Mouse (Mus musculus) hindbrain, embryonic 11.5 days (tissue): ENCODE measurements around the gene Cdipt. TPM values are rescaled to one million over a fixed set of nuclear protein-coding genes. Genes with fewer than 3 reads are reported as not detected.
A peak's percentile ranks its signal among the peaks of the same experiment; 100 is the strongest.

Experiments used
- ATAC-seq: fragments of 200-750 bp; cut with Nextera tagmentation; 2 replicates; pipeline ENCODE4 v1.8.0; 2017; ENCODE audit warnings: mild to moderate bottlenecking, moderate TSS enrichment, moderate library complexity; ENCODE audit not compliant: low FRiP score
- DNase-seq: peaks from one replicate; pipeline ENCODE4 v3.0.0-alpha.2; 2015; ENCODE audit warnings: low spot score
- H3K27ac ChIP-seq: fragments of 300-500 bp; sonication (generic); 2 replicates; pipeline ENCODE4 v1.5.1; 2014; ENCODE audit warnings: mild to moderate bottlenecking, low read depth, low read length
- H3K27me3 ChIP-seq: fragments of 300-500 bp; sonication (generic); 2 replicates; pipeline ENCODE4 v1.6.1; 2014; ENCODE audit warnings: mild to moderate bottlenecking, low read length, moderate library complexity, mixed read lengths; ENCODE audit not compliant: control insufficient read depth, insufficient read depth
- H3K36me3 ChIP-seq: fragments of 300-500 bp; sonication (generic); 2 replicates; pipeline ENCODE4 v1.6.1; 2014; ENCODE audit warnings: mild to moderate bottlenecking, low read length, moderate library complexity, mixed read lengths; ENCODE audit not compliant: control insufficient read depth, insufficient read depth
- H3K4me1 ChIP-seq: fragments of 300-500 bp; sonication (generic); replicated peaks from 2 replicates; pipeline ENCODE4 v1.6.1; 2014; ENCODE audit warnings: low read length, mixed read lengths; ENCODE audit not compliant: control insufficient read depth, insufficient read depth
- H3K4me2 ChIP-seq: fragments of 300-500 bp; sonication (generic); replicated peaks from 2 replicates; pipeline ENCODE4 v1.6.1; 2014; ENCODE audit warnings: mild to moderate bottlenecking, low read depth, low read length
- H3K4me3 ChIP-seq: fragments of 300-500 bp; sonication (generic); 2 replicates; pipeline ENCODE4 v1.5.1; 2014; ENCODE audit warnings: low read depth, low read length
- H3K9ac ChIP-seq: fragments of 300-500 bp; sonication (generic); 2 replicates; pipeline ENCODE4 v1.6.1; 2014; ENCODE audit warnings: low read depth, low read length
- H3K9me3 ChIP-seq: fragments of 300-500 bp; sonication (generic); 2 replicates; pipeline ENCODE4 v1.6.1; 2016; ENCODE audit warnings: low read length; ENCODE audit not compliant: control insufficient read depth
- WGBS: fragments of 180-500 bp; shearing (Covaris S2); extraction: QIAGEN DNeasy Blood & Tissue Kit; methylation state at CpG from one replicate; pipeline ENCODE4 v1.1.7; 2014; 5-methylcytosine and 5-hydroxymethylcytosine counted together
- polyA plus RNA-seq: library from polyadenylated mRNA; unstranded; fragments of >200 nt; fragmentation: Nextera tagmentation; extraction: Ambion mirVana; gene quantifications from 2 replicates; pipeline ENCODE4 v1.2.1, GENCODE M21; 2014

The Cdipt gene
- polyA plus RNA-seq, 1 experiment from 2014 or later = 69.5 TPM

GRCm38 (mm10) chr7:126961965-126962364 is 13.7 kb upstream of the Cdipt start:
- DNase-seq = no peak
- no peak for ATAC-seq

GRCm38 (mm10) chr7:126963548-126964286 is 12.0 kb upstream of the Cdipt start:
- no peaks in the 10 kb centered on the region for H3K36me3 ChIP-seq
- no peak overlapping the region for H3K9ac ChIP-seq
- H3K27me3 ChIP-seq = peaks cover 2% of the 10 kb centered on the region; the same call in 1 of the 2 replicates
- no peak overlapping the region for H3K4me3 ChIP-seq
- WGBS = 27% methylated on average over 19 of the region's 19 CpGs
- H3K9me3 ChIP-seq = no peaks in the 10 kb centered on the region
- ATAC-seq = no peak
- peak; percentile 42 for DNase-seq
- H3K4me2 ChIP-seq = no peak overlapping the region
- H3K27ac ChIP-seq = no peak overlapping the region
- H3K4me1 ChIP-seq = no peaks in the 10 kb centered on the region

More at GRCm38 (mm10) chr7:126961965-126962364, 13.7 kb upstream of the Cdipt start:
- H3K4me2 ChIP-seq = no peak overlapping the region
- H3K9me3 ChIP-seq = no peaks in the 10 kb centered on the region
- H3K27ac ChIP-seq = no peak overlapping the region
- no peak overlapping the region for H3K4me3 ChIP-seq
- H3K9ac ChIP-seq = no peak overlapping the region
- H3K4me1 ChIP-seq = no peaks in the 10 kb centered on the region
- 92% methylated on average over 4 of the region's 4 CpGs for WGBS
- H3K27me3 ChIP-seq = peaks cover 2% of the 10 kb centered on the region; the same call in 1 of the 2 replicates
- no peaks in the 10 kb centered on the region for H3K36me3 ChIP-seq

- 79% methylated on average over 3 of the region's 3 CpGs for WGBS
Observed at GRCm38 (mm10) chr7:126965568-126965967, 10.1 kb upstream of the Cdipt start.

DNA sequence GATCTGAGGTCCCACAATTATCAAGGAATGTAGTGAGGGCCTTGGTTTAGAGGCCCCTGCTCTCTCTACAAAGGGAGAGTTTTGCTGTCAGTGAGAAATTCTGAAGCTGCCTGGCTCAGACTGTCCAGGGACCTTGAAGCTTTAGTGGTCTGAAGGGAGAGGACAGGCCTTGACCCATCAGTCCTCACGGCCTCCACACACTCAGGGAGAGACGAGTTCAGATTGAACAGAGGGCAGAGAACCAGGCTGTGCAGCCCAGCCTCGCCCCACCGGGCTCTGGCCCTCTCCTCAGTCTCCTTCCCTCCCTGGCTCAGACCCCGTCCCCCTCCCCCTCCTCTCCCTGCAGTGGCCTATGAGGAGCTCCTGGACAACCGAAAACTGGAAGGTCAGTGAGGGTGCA is 8.4 kb upstream of the Cdipt start:
- Histone ChIP-seq H3K9ac (no peak overlapping the region), H3K27ac (no peak overlapping the region), H3K4me3 (no peak overlapping the region), H3K27me3 (peaks cover under 1% of the 10 kb centered on the region; the same call in 1 of the 2 replicates), H3K36me3 (no peaks in the 10 kb centered on the region), H3K4me1 (no peaks in the 10 kb centered on the region), H3K4me2 (no peak overlapping the region), H3K9me3 (no peaks in the 10 kb centered on the region)
- DNase-seq = no peak
- WGBS = 67% methylated on average over 6 of the region's 6 CpGs
- no peak for ATAC-seq

More at GRCm38 (mm10) chr7:126965568-126965967, 10.1 kb upstream of the Cdipt start:
- Histone ChIP-seq H3K9ac (no peak overlapping the region), H3K36me3 (no peaks in the 10 kb centered on the region), H3K27ac (no peak overlapping the region), H3K4me2 (no peak overlapping the region), H3K4me3 (no peak overlapping the region), H3K4me1 (no peaks in the 10 kb centered on the region), H3K27me3 (peaks cover 2% of the 10 kb centered on the region; the same call in 1 of the 2 replicates), H3K9me3 (no peaks in the 10 kb centered on the region)
- no peak for ATAC-seq
- no peak for DNase-seq

DNA sequence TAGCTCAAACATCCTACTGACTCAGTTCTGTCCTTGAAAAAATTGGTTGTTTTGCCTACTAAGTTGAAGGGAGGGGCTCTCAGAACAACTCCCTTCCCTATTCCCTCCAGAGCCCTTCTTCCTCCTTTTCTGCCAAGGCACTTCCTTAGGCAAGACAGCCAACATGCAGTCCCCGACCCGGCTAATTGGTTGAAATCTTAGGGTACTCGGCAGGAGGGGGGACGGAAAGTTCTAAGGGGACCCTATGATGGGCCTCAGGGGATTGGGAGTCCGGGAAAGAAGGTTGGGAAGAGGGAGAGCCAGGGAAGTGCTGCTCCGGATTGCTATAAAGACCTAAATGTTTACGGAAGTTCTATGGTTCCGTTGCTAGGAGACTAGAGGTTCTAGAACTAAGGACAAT is 221 bp upstream of the Cdipt start:
- peak overlapping the region; percentile 98; the same call in 1 of the 2 replicates for H3K4me3 ChIP-seq
- DNase-seq = no peak
- H3K9ac ChIP-seq = no peak overlapping the region
- peaks cover 4% of the 10 kb centered on the region; the same call in 1 of the 2 replicates for H3K36me3 ChIP-seq
- no peaks in the 10 kb centered on the region for H3K9me3 ChIP-seq
- H3K27ac ChIP-seq = no peak overlapping the region; the same call in 1 of the 2 replicates
- no peaks in the 10 kb centered on the region for H3K4me1 ChIP-seq
- peak overlapping the region; percentile 58 for H3K4me2 ChIP-seq
- ATAC-seq = peak; percentile 25
- 16% methylated on average over 8 of the region's 8 CpGs for WGBS
- H3K27me3 ChIP-seq = no peaks in the 10 kb centered on the region

GRCm38 (mm10) chr7:126975950-126976866 is 494 bp downstream of the Cdipt start, which contains the start of gene Cdiptos:
TSS of gene Cdiptos (minus strand) at chr7:126976098.
- peak within 1 kb of the TSS; percentile 88 for H3K27ac ChIP-seq
- peak within 1 kb of the TSS; percentile 99 for H3K9ac ChIP-seq
- DNase-seq (peak; percentile 99), ATAC-seq (peak; percentile 95)
- peak within 1 kb of the TSS; percentile 58 for H3K4me2 ChIP-seq
- H3K4me3 ChIP-seq = peak within 1 kb of the TSS; percentile 98
- H3K4me1 ChIP-seq = no peaks in the 10 kb centered on the region
- peaks cover 4% of the 10 kb centered on the region; the same call in 1 of the 2 replicates for H3K36me3 ChIP-seq
- WGBS = under 1% methylated on average over 55 of the region's 55 CpGs
- no peaks in the 10 kb centered on the region for H3K9me3 ChIP-seq
- no peaks in the 10 kb centered on the region for H3K27me3 ChIP-seq

- no peaks in the 10 kb centered on the region for H3K4me1 ChIP-seq
- H3K27ac ChIP-seq = peak overlapping the region; percentile 88; the same call in 1 of the 2 replicates
- 28% methylated on average over 14 of the region's 14 CpGs for WGBS
- peak overlapping the region; percentile 58 for H3K4me2 ChIP-seq
- peak overlapping the region; percentile 98 for H3K4me3 ChIP-seq
- ATAC-seq (peak; percentile 6; the same call in 1 of the 2 replicates), DNase-seq (no peak)
- H3K36me3 ChIP-seq = peaks cover 4% of the 10 kb centered on the region; the same call in 1 of the 2 replicates
- H3K27me3 ChIP-seq = no peaks in the 10 kb centered on the region
- H3K9me3 ChIP-seq = no peaks in the 10 kb centered on the region
- peak overlapping the region; percentile 99 for H3K9ac ChIP-seq
Observed at GRCm38 (mm10) chr7:126976878-126977459, 1.3 kb downstream of the Cdipt start.

GRCm38 (mm10) chr7:126978841-126979240 is 3.1 kb downstream of the Cdipt start:
- Histone ChIP-seq H3K4me1 (no peaks in the 10 kb centered on the region), H3K4me3 (no peak overlapping the region), H3K36me3 (peaks cover 4% of the 10 kb centered on the region; the same call in 1 of the 2 replicates), H3K9ac (no peak overlapping the region), H3K9me3 (no peaks in the 10 kb centered on the region), H3K27ac (no peak overlapping the region), H3K4me2 (no peak overlapping the region), H3K27me3 (no peaks in the 10 kb centered on the region)
- ATAC-seq (no peak), DNase-seq (no peak)
- WGBS = 95% methylated on average over 6 of the region's 6 CpGs
